Mouse (Mus musculus): ENCODE measurements around the gene Cd274.
"Not testable (repeated sequence)": the region's sequence is repeated elsewhere in the genome, so short reads cannot be mapped to it uniquely, and the experiment has no call there.

The Cd274 gene

DNA sequence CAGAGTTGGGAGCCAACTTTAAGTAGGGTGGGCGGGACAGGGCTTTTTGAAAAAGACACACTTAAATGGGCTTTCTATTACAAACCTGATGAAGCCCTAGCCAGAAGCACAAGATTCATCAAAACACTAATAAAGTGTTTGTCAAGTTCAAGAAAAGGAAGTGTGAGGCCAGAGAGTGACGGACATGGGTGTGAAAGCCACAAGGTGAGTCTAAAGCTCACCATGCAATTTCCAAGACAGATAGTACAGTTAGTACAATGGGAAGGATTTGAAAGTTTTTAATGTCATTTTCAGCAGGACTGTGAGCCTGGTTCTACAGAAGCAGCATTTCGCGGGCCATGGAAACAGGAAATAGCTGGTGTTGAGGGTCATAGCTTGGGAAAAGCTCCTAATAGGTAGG is 32.5 kb downstream of the Cd274 start:
- DNase-seq, result no peak

DNA sequence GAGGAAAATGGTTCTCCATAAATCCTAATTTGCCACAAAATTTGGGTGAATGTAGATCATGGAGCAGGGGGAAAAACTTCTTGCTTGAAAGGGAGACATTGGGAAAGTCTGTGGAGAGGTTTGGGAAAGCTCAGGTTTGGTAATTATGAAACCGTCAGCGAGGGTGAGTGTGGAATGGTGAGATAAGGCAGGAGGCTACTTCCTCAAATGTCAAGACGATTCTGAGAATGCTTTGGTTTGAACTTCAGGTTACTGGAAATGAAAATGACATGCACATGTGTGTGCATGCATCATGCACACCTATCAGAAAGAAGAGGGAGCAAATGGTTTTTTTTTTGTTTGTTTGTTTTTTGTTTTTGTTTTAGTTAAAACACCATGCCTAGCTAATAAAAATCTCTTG is 33.2 kb downstream of the Cd274 start:
- DNase-seq, result no peak

DNA sequence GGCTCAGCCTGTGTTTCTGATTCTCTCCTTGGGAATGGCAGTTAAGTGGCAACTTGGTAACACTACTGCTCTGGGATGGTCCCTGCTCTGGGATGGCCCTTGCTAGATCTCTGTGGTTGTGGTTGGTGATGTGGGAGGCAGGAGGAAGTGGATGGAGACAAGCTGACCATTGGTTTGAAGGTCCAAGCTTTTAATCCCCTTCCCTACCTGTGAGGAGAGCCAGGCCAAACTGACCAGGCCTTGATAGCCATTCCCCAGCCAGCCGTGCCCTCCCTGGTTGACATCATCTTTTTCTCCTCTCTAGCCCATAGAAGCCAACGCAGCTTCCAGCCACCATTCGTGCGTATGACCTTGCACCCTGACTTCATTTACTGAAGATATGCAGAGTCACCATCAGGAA is 35.4 kb downstream of the Cd274 start:
- DNase-seq, result no peak

DNA sequence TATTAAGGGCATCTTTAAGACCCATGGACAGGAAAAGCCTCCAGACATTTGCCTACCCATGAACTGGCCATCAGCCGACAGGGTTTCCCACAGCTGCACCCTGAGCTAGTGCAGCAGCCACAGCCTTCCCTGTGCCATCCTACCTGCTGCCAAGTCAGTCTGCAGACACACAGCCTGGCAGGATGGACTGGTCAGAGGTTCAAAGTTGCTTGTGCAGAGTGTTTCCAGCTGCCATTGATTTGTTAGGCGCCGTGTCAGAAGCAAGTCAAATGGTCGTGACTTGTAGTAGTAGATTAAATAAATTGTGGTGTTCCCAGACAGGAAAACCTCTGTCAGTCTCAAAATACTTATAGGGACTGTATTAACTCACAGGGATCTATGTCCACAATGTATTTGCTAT is 36.0 kb downstream of the Cd274 start:
- no peak for DNase-seq

DNA sequence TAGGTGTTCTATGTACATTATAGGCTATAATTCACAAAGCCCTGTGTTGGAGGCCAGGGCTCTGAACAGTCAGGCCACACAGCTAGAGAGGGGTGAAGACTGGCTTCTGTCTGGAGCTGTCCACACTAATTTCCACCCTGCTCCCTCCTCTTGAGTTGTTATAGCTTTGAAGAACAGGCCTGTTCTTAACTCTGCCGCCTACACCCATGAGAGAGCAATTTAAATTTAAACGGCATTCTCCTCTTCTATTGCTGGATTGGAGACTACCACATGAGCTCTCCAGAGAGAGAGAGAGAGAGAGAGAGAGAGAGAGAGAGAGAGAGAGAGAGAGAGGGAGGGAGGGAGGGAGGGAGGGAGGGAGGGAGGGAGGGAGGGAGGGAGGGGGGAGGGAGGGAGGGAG is 38.1 kb downstream of the Cd274 start:
- DNase-seq, result no peak

DNA sequence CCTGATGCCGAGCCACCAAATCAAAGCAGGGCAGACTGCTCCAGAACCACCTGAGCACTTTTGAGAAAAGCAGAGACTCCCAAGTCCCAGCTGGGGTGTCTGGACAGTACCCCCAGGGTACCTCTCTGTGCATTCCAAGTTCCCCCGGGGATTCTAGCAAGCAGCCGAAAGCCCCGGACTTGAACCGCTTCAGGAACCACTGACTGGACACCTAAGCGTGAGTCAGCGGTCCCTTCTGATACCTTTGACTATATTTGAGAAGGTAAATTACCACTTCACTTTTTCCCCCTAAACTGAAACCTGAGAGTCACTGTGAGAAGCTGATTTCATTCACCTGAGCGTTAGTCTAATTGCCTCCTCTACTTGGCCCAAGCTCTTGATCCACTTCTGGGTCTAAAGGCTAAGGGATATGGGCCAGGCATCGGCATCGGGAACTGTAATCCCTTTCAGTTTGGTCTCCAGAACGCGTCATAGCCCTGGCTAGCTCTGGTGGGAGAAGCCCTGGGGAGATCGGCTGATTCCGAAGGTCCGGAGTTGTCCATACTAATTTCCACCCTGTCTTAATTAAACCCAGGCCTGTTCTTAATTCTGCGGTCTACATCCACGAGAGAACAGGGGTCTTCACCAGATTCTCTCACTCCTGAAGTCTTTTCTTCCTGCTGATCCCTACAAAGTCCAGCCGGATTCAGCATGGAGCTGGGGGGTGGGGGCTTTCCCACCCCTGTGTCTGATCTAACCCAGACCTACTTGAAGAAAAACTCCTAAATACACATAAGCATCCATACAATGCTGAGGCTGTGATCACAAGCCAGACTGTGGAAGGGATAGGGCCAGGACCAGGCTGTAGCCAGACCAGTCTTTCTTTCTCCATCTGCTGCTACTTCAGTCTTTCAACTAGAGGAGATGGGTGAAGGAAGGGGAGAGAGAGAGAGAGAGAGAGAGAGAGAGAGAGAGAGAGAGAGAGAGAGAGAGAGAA is 39.1 kb downstream of the Cd274 start:
- no peak for DNase-seq

DNA sequence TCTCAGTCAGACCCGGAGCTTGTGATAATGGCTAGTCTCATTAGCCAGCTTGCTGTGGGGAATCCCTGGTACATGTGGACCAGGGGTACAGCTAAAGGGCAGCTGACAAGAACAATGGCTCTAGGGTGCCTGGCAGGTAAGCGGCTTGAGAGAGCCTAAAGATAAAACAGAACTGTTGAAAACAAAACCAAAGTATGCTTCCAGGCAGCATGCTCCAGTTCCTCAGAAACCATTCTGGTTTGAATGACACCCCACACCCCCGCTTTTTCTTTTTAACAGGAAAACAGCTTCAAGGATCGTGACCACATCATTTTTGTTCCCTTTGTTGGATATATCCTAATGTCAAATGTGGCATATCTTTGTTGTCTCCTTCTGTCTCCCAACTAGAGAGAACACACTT is 43.4 kb downstream of the Cd274 start, which contains the start of gene Pdcd1lg2:
Gene Pdcd1lg2 (plus strand): TSS at position 301 of the 400 bp plus-strand sequence.
- DNase-seq, result no peak

DNA sequence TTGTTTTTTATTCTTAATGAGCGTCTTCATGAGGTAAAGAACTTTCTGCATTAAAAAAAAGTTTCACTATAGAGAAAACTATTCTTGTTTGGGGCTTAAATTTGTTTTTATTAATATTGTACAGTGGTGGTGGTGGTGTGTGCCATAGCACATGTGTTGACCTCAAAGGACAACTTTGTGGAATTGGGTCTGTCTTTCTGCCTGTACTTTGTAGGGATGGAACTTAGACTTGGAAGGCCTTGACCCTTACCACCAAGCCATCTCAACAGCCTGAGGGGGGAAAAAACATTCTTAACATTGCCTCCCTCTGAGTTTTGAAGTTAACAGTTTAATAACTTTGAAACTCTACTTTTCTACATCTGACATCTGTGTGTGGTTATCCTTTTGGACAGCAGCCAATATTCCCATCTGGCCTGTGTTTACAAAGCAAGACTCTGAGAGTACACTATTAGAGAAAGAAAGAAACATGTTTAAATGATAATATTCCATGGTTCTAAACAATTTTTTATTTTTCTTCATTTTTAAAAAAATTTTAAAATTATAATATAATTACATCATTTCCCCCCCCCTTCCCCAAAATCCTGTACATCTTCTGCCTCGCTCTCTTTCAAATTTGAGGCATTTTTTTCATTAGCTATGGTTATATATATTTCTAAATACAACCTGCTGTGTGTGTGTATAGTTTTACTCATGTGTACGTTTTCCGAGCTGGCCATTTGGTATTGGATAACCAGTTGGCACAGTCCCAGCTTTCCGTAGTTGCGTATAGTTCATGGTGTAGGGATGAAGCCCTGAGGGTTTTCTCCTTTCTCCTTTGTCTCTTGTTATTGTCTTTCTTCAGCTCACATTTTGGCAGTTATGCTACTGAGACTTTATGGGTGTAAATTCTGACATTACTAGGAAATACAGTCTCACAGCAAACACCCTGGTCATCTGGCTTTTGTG is 45.5 kb downstream of the Cd274 start:
- peak; percentile 51 for DNase-seq

DNA sequence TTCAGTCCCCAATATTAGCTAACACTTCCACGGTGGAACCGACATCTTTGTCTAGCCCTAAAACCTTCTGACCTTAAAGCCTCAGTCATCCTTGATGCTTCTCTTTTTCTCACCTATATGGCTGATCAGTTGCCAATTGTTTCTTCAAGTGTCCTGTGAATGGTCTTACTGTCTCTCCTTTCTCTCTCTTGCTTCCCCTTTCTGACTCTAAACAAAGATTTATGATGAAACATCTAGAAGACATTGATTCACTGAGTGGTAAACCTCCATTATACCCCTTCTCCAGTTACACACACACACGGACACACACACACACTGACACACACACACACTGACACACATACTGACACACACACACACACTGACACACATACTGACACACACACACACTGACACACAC is 47.3 kb downstream of the Cd274 start:
- DNase-seq, result no peak

DNA sequence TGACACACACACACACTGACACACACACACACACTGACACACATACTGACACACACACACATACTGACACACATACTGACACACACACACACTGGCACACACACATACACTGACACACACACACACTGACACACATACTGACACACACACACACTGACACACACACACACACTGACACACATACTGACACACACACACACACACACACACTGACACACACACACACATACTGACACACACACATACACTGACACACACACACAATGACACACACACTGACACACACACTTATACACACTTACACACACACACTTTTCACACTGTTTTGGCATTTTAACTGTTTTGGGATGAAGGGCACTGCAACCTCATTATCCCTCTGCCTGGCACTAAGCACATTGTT is 47.7 kb downstream of the Cd274 start:
- DNase-seq, result not testable (repeated sequence)

DNA sequence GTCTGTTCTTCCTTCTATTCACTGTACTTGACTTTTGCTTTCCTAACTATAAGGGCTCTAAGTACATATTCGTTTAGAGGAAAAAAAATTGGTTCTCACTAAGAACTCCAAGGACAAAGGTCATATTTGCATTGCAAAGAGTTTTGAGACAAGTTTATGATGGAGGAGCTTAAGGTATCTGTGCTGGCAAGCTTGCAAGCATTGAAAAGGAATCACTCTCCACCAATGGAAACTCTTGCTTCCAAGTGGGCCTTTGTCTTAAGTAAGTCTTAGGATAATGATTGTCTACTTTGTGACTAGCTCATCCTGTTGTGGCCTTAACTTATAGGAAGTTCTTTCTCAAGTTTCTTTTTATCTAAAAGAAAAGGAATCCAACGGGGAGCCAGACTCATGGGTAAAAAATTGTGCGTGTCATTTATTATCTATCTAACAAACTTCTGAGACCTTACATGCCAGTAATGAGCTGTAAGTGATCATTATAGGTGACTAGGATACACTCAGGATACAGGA is 49.2 kb downstream of the Cd274 start:
- DNase-seq, result no peak

DNA sequence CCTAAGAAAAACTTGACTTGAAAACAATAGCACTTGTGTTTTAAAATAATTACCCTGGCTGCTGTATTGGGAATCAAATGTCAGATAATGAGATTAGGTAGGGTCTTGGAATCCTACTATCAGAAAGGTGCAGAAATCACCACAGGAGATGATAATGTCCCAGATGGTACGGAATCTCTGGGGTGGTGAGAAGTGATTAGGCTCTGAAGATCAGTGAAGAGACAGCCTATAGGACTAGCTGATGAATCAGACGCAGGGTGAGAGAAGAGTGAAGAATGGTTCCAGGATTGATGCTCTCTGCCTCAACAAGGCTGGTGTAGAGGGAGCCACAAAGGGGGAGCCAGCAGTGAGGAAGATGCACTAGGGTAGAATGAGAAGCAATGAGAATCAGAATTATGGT is 49.9 kb downstream of the Cd274 start:
- no peak for DNase-seq

DNA sequence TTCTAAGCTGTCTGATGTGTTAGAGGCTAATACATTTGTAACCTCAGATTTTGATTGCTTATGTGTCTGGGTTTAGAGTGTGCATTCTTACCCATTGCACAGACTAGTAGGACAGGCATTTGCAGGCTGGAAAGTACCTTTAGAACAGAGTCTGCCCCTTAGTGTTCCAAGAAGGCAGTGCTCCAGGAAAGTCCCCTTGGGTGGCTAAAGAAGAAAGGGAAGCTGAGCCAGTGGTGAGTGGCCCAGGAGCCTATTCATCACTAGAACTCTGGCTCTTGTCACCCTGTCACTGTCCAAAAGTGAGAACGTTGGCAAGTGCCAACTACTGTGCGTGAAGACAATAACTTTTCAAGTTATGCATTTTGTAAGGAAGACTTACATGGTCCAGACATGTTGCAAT is 50.6 kb downstream of the Cd274 start:
- no peak for DNase-seq

DNA sequence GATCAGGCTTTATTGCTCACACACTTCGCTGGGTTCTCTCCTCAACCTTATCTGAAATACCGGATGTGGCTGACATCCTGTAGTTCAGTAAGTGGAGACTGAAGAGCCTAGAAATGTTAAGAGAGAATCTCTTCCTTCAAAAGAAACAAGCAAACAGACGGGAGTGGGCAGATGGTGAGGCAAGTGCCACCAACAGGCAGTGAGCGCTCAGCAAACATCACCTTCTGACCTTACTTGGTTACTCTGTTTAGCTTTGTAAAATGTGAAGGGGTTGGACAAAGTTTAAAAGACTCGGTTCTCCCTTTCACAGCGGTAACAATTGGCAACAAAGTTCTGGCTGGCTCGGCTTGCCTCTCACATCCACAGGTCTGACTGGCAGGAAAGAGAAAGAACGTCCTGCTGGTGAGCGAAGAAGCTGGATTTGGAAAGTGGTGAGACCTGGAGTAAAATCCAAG is 51.4 kb downstream of the Cd274 start:
- DNase-seq, result peak; percentile 15

DNA sequence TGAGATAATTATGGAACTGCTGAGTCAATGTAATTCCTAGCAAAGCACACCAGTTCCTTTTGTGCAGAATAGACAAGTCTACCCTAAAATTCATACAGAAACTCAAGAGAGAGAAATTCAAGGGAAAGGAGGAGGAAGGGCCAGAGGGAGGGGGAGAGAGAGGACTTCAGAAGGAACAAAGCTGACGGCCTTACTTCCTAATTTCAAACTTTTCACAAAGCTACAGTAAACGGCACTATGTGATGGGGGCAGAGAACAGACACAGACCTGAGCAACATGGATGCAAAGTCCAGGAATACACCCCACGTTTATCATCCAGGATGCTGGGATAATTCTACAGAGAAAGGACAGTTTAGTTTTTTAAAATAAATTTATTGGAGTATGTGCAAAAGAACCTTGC is 52.3 kb downstream of the Cd274 start:
- no peak for DNase-seq

DNA sequence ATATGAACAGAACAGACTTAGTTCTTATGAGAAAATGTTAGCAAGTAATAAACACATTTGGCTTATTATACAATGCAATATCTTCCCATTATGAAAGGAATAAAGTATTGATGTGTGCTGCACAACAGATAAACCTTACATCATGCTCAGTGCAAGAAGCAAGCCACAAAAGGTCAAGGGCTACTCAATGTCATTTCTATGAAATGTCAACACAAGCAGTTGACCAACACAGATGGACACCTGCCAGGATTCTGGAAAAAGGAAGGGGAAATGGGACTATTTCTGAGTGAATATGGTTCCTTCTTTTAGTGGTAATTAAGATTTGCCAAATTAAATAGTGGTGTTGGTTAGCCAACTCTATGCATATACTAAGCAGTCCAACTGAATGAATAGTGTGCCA is 52.7 kb downstream of the Cd274 start:
- no peak for DNase-seq

DNA sequence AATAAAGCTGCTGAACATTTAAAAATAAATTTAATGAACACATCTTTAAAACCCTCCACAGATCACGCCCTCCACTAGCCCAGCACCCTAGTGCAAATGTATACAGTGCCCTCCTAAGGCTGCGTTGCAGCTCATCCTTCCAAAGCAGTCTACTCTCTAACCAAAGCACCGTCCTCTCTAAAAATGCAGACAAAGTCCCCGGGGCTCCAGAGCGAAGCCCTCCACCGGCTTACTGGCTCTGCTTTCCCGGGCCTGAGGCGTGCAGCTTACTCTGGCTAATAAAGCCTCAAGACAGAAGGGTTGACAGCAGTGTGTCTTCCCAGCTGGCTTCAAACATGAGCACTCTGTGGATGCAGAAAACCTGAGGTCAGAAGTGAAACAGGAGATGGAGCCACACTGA is 53.1 kb downstream of the Cd274 start:
- no peak for DNase-seq

DNA sequence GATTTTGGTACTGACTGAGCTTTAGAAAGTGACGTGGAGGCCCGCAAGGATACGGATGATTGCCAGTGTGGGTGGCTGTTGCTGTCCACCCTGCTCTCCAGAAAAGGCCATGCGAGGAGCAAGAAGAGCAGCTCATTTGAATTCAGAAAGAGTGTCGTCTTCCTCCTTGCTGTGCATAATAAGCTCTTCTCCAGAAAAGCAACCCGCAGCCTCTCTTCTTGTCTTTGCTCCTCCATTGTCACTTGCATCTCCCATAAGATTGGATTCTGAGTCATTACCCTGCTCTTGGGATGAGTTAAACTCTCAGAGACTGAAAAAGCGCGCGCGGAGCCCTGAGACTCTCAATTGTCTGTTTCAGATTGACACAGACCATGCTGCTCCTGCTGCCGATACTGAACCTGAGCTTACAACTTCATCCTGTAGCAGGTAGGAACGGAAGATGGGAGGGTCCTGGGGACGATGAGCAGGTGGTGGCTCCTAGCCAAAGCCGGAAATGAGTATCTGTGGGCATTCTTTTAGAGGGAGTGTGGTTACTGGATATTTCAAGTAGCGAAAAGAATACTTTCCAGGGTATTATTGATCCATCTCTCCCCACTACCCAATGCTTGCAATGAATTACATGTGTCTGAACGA is 54.9 kb downstream of the Cd274 start:
- no peak for DNase-seq

DNA sequence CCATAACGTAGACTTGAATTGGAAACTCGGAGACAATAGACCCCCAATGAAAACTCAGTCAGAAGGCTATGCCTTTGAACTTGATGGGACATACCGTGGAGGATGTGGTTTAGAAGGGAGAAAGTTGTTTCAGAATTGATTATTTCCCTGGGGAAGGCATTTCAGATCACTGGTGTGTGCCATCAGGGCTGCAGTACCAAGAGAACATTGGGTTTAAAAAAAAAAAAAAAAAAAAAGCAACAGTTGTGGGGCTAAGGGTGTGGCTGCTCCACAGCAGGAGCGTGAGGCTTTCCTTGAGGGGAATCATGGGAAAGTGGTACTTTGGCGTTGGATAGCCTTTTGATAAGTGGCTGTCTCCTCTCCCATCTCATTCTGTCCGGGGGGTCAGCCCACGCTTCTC is 55.5 kb downstream of the Cd274 start:
- no peak for DNase-seq

DNA sequence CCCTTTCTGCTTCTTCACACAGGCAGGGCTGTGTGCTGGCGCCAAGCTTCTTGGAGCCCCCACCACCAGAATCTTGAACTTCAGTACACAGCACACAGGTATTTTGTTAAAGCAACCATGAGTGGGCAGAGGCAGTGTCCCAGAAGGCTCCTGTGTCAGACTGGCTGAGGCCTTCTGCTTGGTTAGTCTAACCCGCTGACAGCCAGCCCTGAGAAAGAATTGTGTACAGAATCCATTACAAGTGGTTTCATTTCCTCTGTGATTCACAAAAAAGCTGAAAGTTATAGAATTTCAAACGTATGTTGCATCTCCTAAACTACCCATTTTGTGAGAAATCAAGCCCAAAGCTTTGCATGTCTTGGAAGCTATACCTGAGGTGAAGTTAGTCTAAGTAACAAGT is 63.3 kb downstream of the Cd274 start:
- DNase-seq, result no peak

DNA sequence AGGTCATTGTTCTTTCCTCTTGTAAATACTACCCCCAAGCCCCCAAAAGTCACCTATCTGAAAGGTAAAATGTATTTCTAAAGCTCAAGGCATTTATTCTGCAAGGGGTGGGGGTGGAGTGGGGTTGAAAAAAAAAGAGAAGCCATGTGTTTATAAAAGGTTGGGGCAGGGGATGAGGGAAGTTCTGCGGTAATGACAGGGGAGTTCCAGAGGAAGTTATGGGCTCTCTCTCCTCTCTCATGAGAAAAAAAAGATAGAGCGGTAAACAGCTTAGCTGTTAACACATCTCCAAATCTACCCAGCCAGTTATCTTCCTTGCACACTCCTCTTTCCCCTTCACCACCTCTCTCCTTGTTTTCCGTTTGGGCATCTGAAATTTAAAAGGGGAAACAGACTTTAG is 63.7 kb downstream of the Cd274 start:
- DNase-seq, result no peak

DNA sequence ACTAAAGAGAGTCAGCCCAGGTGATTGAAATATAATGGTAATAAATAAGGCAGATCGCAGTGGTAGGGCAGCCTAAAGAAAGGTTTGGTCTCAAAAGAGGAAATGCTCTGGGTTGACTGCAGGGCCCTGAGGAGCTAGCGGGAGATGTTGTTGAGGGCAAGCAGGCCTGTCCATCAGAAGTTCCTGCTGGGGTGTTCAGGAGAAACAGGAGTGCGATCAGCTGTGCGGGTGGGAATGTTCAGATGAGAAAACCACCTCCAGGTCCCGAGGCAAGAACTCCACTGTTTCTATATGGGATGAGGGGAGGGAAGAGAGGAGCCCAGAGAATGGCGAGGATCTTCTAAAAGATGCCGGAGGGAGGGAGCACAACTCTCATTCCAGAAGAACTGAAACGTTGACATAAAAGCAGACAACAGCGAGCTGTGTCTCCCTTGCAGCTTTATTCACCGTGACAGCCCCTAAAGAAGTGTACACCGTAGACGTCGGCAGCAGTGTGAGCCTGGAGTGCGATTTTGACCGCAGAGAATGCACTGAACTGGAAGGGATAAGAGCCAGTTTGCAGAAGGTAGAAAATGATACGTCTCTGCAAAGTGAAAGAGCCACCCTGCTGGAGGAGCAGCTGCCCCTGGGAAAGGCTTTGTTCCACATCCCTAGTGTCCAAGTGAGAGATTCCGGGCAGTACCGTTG is 69.7 kb downstream of the Cd274 start:
- no peak for DNase-seq
